Mouse (Mus musculus) cerebellum, adult 2 months (tissue): Measurements from ENCODE around the gene Pnmt. TPM values are rescaled to one million over a fixed set of nuclear protein-coding genes. Genes with fewer than 3 reads are reported as not detected.

ENCODE experiments used
- DNase-seq, 2 experiments: peaks; one replicate each; pipeline ENCODE4 v3.0.0; 2021
- H3K27ac ChIP-seq: fragments of 200-500 bp; 2 replicates; pipeline ENCODE4 v1.5.1; 2012; ENCODE audit warnings: low read length, control low read depth, inconsistent platforms; ENCODE audit not compliant: insufficient read depth
- H3K27me3 ChIP-seq: fragments of 200-500 bp; 2 replicates; pipeline ENCODE4 v1.6.1; 2012; ENCODE audit warnings: inconsistent platforms, mild to moderate bottlenecking, low read length, moderate library complexity; ENCODE audit not compliant: control insufficient read depth, insufficient read depth
- H3K4me1 ChIP-seq: fragments of 200-500 bp; 2 replicates; pipeline ENCODE4 v1.6.1; 2011; ENCODE audit warnings: low read length; ENCODE audit not compliant: control insufficient read depth, insufficient read depth
- H3K4me3 ChIP-seq: fragments of 200-500 bp; replicated peaks from 2 replicates; pipeline ENCODE3; 2011; ENCODE audit warnings: mild to moderate bottlenecking, low read depth, low read length, control low read depth; ENCODE audit not compliant: insufficient read depth
- CTCF ChIP-seq: fragments of 200-500 bp; IDR thresholded peaks from 2 replicates; pipeline ENCODE4 v1.5.1; 2011; ENCODE audit warnings: low read depth, mild to moderate bottlenecking, control low read depth, low read length, moderate library complexity, borderline replicate concordance; ENCODE audit not compliant: insufficient read depth
- POLR2A ChIP-seq: fragments of 200-500 bp; IDR thresholded peaks from 2 replicates; pipeline ENCODE4 v1.6.1; 2011; ENCODE audit warnings: low read length, control low read depth, borderline replicate concordance; ENCODE audit not compliant: insufficient read depth
- WGBS: fragments of 180-500 bp; shearing (Covaris S2); methylation state at CpG from one replicate; pipeline ENCODE4 v1.1.7; 2018; 5-methylcytosine and 5-hydroxymethylcytosine counted together
- polyA plus RNA-seq: library from polyadenylated mRNA; depleted of rRNA; stranded (reverse); fragments of >200 nt; gene quantifications from 2 replicates; pipeline ENCODE4 v1.2.3, GENCODE M21; 2012; rRNA removed

Pnmt gene
- polyA plus RNA-seq = 0.26 and 0.40 TPM in 2 replicates

GRCm38 (mm10) chr11:98385638-98386585 lies at the start of gene Pnmt:
TSS of gene Pnmt (plus strand) at chr11:98386450.
- 75% methylated on average over 25 of the region's 25 CpGs for WGBS
- no peaks in the 10 kb centered on the region for H3K27me3 ChIP-seq
- peaks cover 34% of the 10 kb centered on the region for H3K4me1 ChIP-seq
- TF ChIP-seq CTCF (no peak), POLR2A (no peak)
- H3K27ac ChIP-seq = no peak within 1 kb of the TSS
- DNase-seq = no peak
- H3K4me3 ChIP-seq = no peak within 1 kb of the TSS

DNA sequence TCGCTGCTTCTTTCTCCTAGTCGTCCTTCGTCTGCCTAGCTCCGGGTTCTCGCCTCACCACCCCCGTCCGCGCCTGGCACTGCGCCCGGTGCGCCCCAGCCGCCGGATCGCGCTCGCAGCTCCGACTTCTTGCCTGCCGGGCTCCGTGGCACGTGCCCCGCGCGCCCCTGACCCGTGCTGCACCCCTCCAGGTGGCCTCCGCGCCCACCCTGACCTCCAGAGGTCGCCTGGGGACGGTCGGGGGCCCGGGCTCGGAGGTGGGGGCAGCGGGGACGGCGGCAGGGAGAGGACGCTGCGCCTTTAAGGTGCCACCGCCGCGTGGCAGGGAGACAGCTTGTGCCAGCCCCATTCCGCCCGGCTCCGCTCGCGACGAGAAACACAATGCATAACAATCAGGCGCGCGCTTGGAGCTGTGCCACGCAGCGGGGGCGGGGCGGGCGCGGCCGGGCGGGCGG lies 47.7 kb upstream of the Pnmt start:
- under 1% methylated on average over 57 of the region's 57 CpGs for whole genome bisulfite sequencing
- Histone ChIP-seq H3K27me3 (no peaks in the 10 kb centered on the region), H3K4me3 (peak overlapping the region; percentile 58), H3K27ac (peak overlapping the region; percentile 72), H3K4me1 (peaks cover 23% of the 10 kb centered on the region)
- DNase-seq = peak; percentile 87 to 93
- TF ChIP-seq CTCF = no peak
- TF ChIP-seq POLR2A = 0 out of 2 replicates have a peak, but pooled peaks have one; percentile 13

DNA sequence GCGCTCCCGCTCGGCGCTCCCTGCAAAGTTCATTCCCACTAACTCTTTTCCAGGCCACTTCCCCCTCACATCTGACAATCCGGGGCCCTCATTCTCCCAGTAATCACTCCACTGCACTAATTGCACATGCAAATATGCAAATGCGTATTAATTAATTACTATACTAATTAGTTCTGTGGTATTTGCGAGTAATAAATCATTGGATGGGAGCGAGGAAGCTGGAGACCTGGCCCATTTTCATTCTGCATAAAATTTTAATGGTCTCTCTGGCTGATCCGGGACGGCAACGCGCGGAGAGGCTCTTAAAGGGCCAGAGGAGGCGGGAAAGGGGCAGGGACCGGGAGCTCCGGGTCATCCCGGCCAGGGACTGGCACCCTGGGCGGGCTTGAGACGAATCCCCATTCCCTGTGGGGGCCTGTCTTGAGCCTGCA lies 47.2 kb upstream of the Pnmt start:
- H3K4me3 ChIP-seq = peak overlapping the region; percentile 58
- H3K4me1 ChIP-seq = peaks cover 19% of the 10 kb centered on the region
- H3K27ac ChIP-seq = peak overlapping the region; percentile 87
- H3K27me3 ChIP-seq = no peaks in the 10 kb centered on the region
- 0 out of 2 replicates have a peak, but pooled peaks have one; percentile 15 for TF ChIP-seq POLR2A
- no peak for TF ChIP-seq CTCF
- under 1% methylated on average over 19 of the region's 19 CpGs for WGBS
- peak; percentile 63 to 75 for DNase-seq

DNA sequence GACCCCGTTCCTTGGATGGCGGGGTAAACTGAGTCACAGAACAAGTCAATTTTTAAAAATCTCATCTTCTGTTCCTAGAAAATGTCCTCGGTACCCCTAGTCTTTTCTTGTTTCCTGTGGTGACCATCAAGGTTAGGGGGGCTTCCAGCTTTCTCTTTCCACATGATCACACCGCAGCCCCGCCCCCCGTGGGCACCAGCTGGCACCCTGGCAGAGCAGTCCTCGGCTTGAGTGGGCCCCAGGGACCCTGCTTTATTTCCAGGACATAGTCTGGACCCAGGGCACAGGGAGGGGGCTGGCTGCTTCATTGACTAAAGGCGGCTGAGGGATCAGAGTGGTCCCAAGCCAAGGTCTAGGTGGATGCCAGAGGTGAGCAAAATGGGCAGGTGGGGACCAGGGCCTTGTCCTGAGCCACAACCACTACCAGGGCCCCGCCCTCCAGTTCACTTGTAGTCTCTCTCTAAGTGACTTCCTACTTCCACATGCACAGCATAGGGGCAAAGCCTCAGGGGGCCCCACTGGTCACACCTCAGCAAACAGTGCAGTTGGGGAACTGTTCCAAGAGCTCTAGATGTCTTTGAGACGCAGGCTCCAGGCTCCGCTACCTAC lies 46.5 kb upstream of the Pnmt start:
- TF ChIP-seq CTCF (no peak), POLR2A (no peak)
- DNase-seq = no peak
- no peaks in the 10 kb centered on the region for H3K27me3 ChIP-seq
- H3K4me1 ChIP-seq = peaks cover 14% of the 10 kb centered on the region
- H3K27ac ChIP-seq = peak overlapping the region; percentile 87
- peak overlapping the region; percentile 58 for H3K4me3 ChIP-seq
- 27% methylated on average over 11 of the region's 11 CpGs for WGBS

DNA sequence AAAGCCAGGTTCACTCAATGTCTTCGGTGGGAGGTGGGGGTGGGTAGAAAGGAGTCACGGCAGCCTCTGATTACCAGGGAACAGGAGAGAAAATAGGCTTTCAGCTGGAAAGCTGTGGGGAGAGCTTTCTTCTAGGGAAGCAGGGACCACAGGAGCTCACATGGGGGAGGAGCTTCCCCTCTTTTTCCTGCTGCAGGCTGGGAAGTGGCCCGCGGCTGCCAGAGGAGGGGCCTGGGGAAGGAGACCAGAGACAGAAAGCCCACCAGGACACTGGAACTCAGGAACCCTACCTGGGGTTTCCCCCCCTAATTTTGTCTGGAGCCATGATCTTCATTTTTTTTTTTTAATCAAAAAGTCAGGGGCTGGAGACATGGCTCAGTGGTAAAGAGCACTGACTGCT lies 45.7 kb upstream of the Pnmt start:
- Histone ChIP-seq H3K27me3 (no peaks in the 10 kb centered on the region), H3K4me3 (no peak overlapping the region), H3K4me1 (peaks cover 8% of the 10 kb centered on the region), H3K27ac (no peak overlapping the region)
- TF ChIP-seq POLR2A = no peak
- TF ChIP-seq CTCF = no peak
- no peak for DNase-seq
- 52% methylated on average over 4 of the region's 4 CpGs for WGBS

DNA sequence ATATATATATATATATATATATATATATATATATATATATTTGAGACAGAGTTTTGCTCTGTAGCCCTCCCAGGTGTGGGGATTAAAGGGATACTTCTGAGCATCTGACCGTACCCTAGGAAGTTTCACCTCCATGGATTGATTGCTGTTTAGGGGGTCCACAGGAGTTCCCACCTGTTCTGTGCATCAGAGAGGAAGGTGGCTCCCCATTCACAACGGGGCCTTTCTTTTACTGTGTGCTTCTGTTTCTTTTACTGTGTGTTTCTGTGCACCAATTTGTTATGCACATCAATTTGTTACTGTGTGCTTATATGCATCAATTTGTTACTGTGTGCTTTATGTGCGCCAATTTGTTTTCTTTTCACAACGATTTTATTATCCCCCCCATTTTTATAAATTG lies 45.1 kb upstream of the Pnmt start:
- H3K4me3 ChIP-seq = no peak overlapping the region
- no peak for DNase-seq
- TF ChIP-seq POLR2A (no peak), CTCF (no peak)
- peaks cover 5% of the 10 kb centered on the region for H3K4me1 ChIP-seq
- H3K27me3 ChIP-seq = no peaks in the 10 kb centered on the region
- 77% methylated on average over 4 of the region's 4 CpGs for WGBS
- H3K27ac ChIP-seq = no peak overlapping the region

DNA sequence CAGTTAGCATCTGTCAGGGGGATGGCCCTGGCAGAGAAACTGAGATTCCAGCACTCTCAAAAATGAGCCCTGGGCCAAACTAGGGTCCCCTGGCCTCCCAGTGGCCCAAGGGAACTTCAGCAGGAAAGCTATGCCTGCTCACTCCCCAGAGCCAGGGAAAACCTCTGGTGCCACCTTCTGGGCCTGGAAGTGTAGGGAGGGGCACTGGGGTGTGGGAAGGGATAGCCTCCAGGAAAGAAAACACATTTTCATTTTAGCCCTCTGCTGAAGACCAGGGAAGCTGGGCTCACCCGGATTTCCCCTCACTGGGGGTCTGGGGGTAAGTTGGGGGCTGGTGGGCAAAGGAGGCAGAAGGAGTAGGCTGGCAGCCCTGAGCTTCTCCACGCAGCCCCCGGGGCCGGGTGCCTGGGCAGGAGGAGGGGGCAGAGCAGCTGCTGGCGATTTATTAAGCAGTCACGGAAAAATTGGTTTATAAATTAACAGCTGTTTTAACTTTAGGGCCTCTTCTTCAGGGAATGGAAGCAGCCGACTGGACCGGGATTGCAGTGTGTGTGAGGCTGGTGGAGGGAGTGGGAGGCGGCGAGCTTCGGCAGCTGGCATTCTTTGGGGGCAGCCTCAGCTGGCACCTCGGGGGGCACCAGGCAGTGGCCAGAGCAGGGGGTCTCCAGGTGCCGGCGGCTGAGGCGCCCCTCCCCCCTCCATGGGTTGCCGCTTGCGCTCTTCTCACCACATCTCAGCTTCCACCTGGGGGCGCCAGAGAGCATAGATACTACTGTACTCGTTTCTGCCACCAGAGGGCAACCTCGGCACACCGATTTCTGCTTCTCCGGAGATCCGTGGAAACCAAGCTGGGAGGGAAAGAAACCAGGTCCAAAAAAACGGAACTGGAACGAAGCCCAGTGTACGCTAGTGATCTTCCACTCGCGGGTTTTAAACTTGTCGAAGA lies 44.0 kb upstream of the Pnmt start:
- no peak for TF ChIP-seq POLR2A
- TF ChIP-seq CTCF = peak; percentile 99
- DNase-seq = peak; percentile 91 to 100
- 1% methylated on average over 29 of the region's 29 CpGs for WGBS
- Histone ChIP-seq H3K4me1 (peaks cover 9% of the 10 kb centered on the region), H3K27ac (no peak overlapping the region), H3K4me3 (peak overlapping the region; percentile 43), H3K27me3 (no peaks in the 10 kb centered on the region)
